Mouse (Mus musculus) left cerebral cortex, adult 2 months (tissue): ENCODE measurements at regions not wholly inside any gene's neighbourhood (a gene's known extent, or its start where the extent isn't known, plus 50 kb on each side); places are given as distances from the start of the nearest gene placed in this dataset.

ENCODE experiments used
- DNase-seq, 2 experiments: peaks; one replicate each; pipeline ENCODE4 v3.0.0; 2021 to 2022; ENCODE audit warnings: low spot score in 2 of 2, mixed read lengths in 1 of 2; ENCODE audit errors: extremely low spot score in 1 of 2
- H3K27ac ChIP-seq: fragments of 200-600 bp; 2 replicates; pipeline ENCODE4 v1.8.1; 2022
- H3K4me3 ChIP-seq: fragments of 200-600 bp; 2 replicates; pipeline ENCODE4 v1.8.1; 2022
- CTCF ChIP-seq: fragments of 200-600 bp; IDR thresholded peaks from 2 replicates; pipeline ENCODE4 v1.8.1; 2022; ENCODE audit warnings: antibody characterized with exemption, mild to moderate bottlenecking, moderate library complexity
- intact Hi-C: fragments of 180-260 bp; cut with DNase I; formaldehyde crosslinking; loops from one replicate; pipeline ENCODE4 v1.15.1; 2025

GRCm38 (mm10) chr1:18359951-18360731 is 95.2 kb upstream of the Defb41 start:
- H3K4me3 ChIP-seq: no peak overlapping the region
- intact Hi-C loops: loop anchor here (2.0 kb wide), 3 partner anchors 617 to 819 kb away; no protein-coding TSS in a partner anchor
- peak; percentile 69 for TF ChIP-seq CTCF
- no peak for DNase-seq
- no peak overlapping the region for H3K27ac ChIP-seq

- intact Hi-C loops: no loop called here
- TF ChIP-seq CTCF: no peak
- Histone ChIP-seq H3K27ac (no peak overlapping the region), H3K4me3 (no peak overlapping the region)
- no peak for DNase-seq
Measured at GRCm38 (mm10) chr1:18338871-18339270, 73.9 kb upstream of the Defb41 start.
